Mouse (Mus musculus) G1E (cell line): ENCODE results near the gene Map3k19. TPM values are rescaled to one million over a fixed set of nuclear protein-coding genes. Genes with fewer than 3 reads are reported as not detected.

Source experiments
- ATAC-seq: 2 replicates; pipeline ENCODE4 v1.8.0; 2016; ENCODE audit warnings: mild to moderate bottlenecking; ENCODE audit not compliant: insufficient number of reproducible peaks, poor library complexity, low FRiP score, severe bottlenecking; ENCODE audit errors: extremely low read depth
- DNase-seq: peaks from one replicate; pipeline ENCODE4 v3.0.0; 2012; ENCODE audit warnings: low spot score
- H3K27me3 ChIP-seq: 2 replicates; pipeline ENCODE4 v1.6.1; 2012; ENCODE audit warnings: mild to moderate bottlenecking, low read length, inconsistent platforms; ENCODE audit not compliant: insufficient read depth
- H3K36me3 ChIP-seq: replicated peaks from 2 replicates; pipeline ENCODE3; 2012; ENCODE audit warnings: mild to moderate bottlenecking, inconsistent platforms
- H3K4me1 ChIP-seq: 2 replicates; pipeline ENCODE4 v1.6.1; 2012; ENCODE audit warnings: low read depth, low read length, inconsistent platforms, mixed read lengths; ENCODE audit not compliant: insufficient read depth
- H3K4me3 ChIP-seq: 2 replicates; pipeline ENCODE4 v1.5.1; 2012; ENCODE audit warnings: low read depth, mild to moderate bottlenecking, inconsistent platforms, low read length, moderate library complexity, mixed read lengths
- H3K9me3 ChIP-seq: replicated peaks from 2 replicates; pipeline ENCODE4 v1.6.1; 2012; ENCODE audit warnings: inconsistent platforms
- CTCF ChIP-seq: IDR thresholded peaks from 2 replicates; pipeline ENCODE4 v1.5.1; 2012; ENCODE audit warnings: low read depth, low read length, inconsistent platforms, mixed read lengths
- GATA1 ChIP-seq: IDR thresholded peaks from 2 replicates; pipeline ENCODE4 v1.6.1; 2012; ENCODE audit warnings: borderline replicate concordance, low read length, inconsistent platforms, mixed read lengths
- GATA2 ChIP-seq: IDR thresholded peaks from 2 replicates; pipeline ENCODE4 v1.6.1; 2012; ENCODE audit warnings: low read depth, low read length, inconsistent platforms, borderline replicate concordance
- POLR2AphosphoS5 ChIP-seq: IDR thresholded peaks from 2 replicates; pipeline ENCODE4 v1.6.1; 2012; ENCODE audit warnings: low read depth, low read length, inconsistent platforms; ENCODE audit not compliant: insufficient replicate concordance
- TAL1 ChIP-seq: conservative IDR thresholded peaks from 2 replicates; pipeline ENCODE4 v1.6.1; 2012; ENCODE audit warnings: low read depth, low read length, inconsistent platforms, mixed read lengths
- polyA plus RNA-seq: library from polyadenylated mRNA; stranded (reverse); fragments of >175 nt; gene quantifications from 2 replicates; pipeline ENCODE4 v1.2.3, GENCODE M21; 2012
- total RNA-seq, 2 experiments: library from RNA; stranded (forward) in 1 of 2; stranded (reverse) in 1 of 2; fragments of 200-1000 nt in 1 of 2; fragments of >200 nt in 1 of 2; fragmentation: Nextera tagmentation in 1 of 2; gene quantifications; 2 replicates each; pipeline ENCODE4 v1.2.3; 2014 to 2017

Gene Map3k19
- total and polyA plus RNA-seq, 3 experiments = 0.16 TPM; not detected in 2

DNA sequence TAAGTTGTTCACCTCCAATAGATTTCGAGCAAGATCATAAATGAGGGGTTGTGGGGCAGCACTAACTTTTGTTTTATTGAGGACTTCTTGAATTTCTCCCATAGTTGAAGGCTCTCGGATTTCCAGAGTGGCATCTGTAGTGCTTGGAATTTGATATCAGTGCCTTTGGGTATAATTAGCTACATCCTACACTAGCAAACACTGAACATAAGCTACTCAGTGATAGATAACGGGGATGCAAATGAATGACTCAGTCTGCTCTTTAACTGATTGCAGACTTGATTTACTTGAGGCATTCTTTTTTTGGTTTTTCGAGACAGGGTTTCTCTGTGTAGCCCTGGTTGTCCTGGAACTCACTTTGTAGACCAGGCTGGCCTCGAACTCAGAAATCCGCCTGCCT, 65.9 kb downstream of the Map3k19 start:
- no peaks in the 10 kb centered on the region for H3K9me3 ChIP-seq
- ATAC-seq (no peak), DNase-seq (no peak)
- H3K4me3 ChIP-seq = no peak overlapping the region
- TF ChIP-seq GATA1 (no peak), CTCF (no peak), GATA2 (no peak), POLR2AphosphoS5 (no peak), TAL1 (no peak)
- H3K36me3 ChIP-seq = peaks cover 66% of the 10 kb centered on the region
- H3K4me1 ChIP-seq = peaks cover 38% of the 10 kb centered on the region
- no peaks in the 10 kb centered on the region for H3K27me3 ChIP-seq

DNA sequence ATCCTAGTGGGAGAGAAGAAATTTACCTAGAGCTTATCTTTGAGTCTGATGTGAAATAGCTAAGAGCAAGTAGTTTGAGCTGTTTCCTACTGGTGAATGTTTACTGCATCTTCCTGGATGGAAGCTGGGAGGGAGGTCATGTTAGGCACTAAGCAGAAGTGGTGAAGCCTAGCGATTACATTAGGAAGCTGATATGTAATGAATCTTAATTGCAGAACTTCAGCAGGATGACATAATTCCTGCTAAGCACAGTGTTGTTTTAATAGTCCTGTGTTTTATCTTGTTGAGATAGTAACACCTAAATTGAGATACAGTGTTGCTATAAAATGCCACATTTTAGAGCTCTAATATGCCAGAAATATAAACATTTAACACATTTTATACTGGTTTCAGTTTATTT, 68.9 kb downstream of the Map3k19 start:
- ATAC-seq (no peak), DNase-seq (no peak)
- TF ChIP-seq POLR2AphosphoS5 = no peak
- no peak for TF ChIP-seq GATA2
- TF ChIP-seq CTCF = no peak
- no peak for TF ChIP-seq GATA1
- no peak for TF ChIP-seq TAL1
- H3K9me3 ChIP-seq = no peaks in the 10 kb centered on the region
- peaks cover 66% of the 10 kb centered on the region for H3K36me3 ChIP-seq
- no peak overlapping the region for H3K4me3 ChIP-seq
- H3K4me1 ChIP-seq = peaks cover 67% of the 10 kb centered on the region
- no peaks in the 10 kb centered on the region for H3K27me3 ChIP-seq

DNA sequence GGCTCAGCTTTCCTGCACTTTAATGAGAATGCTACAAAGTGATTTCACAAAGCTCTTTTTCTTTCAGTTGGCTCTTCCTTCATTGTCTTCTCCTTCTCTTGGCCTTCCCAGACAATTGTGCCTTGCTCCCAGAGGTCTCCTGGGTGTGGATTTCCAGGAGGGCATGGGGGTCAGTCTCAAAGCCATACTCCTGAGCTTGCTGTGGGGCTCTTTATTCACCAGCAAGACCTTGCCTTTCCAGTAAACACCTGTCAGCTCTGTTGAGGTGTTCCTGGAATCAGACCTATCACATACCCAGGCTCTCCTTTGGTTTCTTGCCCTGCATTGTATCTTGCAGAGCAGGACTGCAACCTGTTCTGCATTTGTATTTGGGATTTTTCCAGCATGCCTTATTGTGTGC, 71.0 kb downstream of the Map3k19 start:
- TF ChIP-seq GATA2 = no peak
- TF ChIP-seq TAL1 = no peak
- no peak for TF ChIP-seq CTCF
- TF ChIP-seq POLR2AphosphoS5 = no peak
- no peak for TF ChIP-seq GATA1
- Histone ChIP-seq H3K9me3 (no peaks in the 10 kb centered on the region), H3K36me3 (peaks cover 62% of the 10 kb centered on the region), H3K4me3 (no peak overlapping the region), H3K27me3 (no peaks in the 10 kb centered on the region), H3K4me1 (peaks cover 75% of the 10 kb centered on the region)
- ATAC-seq (no peak), DNase-seq (no peak)

DNA sequence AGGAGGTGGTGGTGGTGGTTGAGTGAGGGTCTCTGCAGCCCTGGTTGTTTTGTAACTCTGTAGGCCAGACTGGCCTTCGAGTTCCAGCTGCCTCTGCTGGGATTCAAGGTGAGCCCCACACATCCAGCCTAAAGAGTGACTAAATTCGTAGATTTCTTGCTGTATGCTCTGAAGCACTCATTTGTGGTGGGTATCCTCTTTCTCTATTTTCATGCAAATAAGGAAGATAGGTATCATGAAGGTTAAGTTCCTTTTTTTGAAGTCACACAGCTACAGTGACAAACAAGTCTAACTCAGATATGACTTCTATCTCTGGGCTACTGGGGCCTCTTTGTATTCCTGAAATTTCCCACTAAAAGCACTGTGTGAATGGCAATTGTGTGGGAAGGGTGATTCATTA, 74.0 kb downstream of the Map3k19 start:
- H3K4me1 ChIP-seq = peaks cover 81% of the 10 kb centered on the region
- TF ChIP-seq CTCF = no peak
- TF ChIP-seq GATA2 = no peak
- no peak for TF ChIP-seq POLR2AphosphoS5
- no peak for TF ChIP-seq GATA1
- no peak for TF ChIP-seq TAL1
- no peak for DNase-seq
- H3K4me3 ChIP-seq = peak overlapping the region; percentile 44; the same call in 1 of the 2 replicates
- ATAC-seq = peak; percentile 42
- H3K36me3 ChIP-seq = peaks cover 68% of the 10 kb centered on the region
- no peaks in the 10 kb centered on the region for H3K9me3 ChIP-seq
- no peaks in the 10 kb centered on the region for H3K27me3 ChIP-seq

DNA sequence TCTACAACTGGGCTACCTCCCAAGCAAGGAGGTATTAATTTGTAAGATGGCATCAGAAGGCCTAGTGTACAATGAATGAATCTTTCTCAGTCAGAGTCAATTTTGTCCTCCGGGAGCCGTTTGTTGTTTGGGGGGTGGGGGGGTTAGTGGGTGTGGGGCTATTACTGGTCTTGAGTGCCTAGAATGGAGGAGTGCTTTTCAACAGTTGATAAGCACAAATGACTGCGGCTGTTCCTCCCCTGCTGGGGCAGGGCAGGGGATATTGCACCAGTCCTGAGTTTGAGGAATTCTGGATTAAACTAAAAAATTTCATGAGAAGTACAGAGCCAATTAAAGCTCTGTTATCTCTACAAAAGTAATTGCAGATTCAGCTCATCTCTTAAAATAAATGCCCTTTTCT, 74.7 kb downstream of the Map3k19 start:
- H3K4me3 ChIP-seq = peak overlapping the region; percentile 18; the same call in 1 of the 2 replicates
- no peak for DNase-seq
- H3K36me3 ChIP-seq = peaks cover 64% of the 10 kb centered on the region
- no peaks in the 10 kb centered on the region for H3K27me3 ChIP-seq
- peaks cover 77% of the 10 kb centered on the region for H3K4me1 ChIP-seq
- 0 out of 2 replicates have a peak, but pooled peaks have one; percentile 9 for ATAC-seq
- no peak for TF ChIP-seq GATA2
- no peaks in the 10 kb centered on the region for H3K9me3 ChIP-seq

DNA sequence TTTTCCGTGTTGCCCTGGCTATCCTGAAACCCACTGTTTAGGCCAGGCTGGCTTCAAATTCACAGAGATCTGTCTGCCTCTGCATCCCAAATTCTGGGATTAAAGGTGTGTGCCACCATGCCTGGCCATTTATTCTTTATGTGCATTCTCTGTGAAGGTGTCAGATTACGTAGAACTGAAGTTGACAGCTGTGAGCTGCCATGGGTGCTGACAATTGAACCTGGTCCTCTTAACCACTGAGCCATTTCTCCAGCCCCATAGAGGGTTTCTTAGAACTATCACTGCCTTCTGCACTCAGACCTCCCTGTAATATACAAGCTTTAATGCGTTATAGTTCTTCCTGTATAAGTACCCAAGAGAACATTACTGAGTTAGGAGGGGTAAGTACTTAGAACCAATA, 76.2 kb downstream of the Map3k19 start:
- TF ChIP-seq POLR2AphosphoS5 (no peak), GATA1 (no peak)
- H3K36me3 ChIP-seq = peaks cover 54% of the 10 kb centered on the region
- H3K9me3 ChIP-seq = no peaks in the 10 kb centered on the region
- H3K4me1 ChIP-seq = peaks cover 67% of the 10 kb centered on the region
- no peak overlapping the region; the same call in 1 of the 2 replicates for H3K4me3 ChIP-seq
- DNase-seq (no peak), ATAC-seq (no peak)
- no peaks in the 10 kb centered on the region for H3K27me3 ChIP-seq

DNA sequence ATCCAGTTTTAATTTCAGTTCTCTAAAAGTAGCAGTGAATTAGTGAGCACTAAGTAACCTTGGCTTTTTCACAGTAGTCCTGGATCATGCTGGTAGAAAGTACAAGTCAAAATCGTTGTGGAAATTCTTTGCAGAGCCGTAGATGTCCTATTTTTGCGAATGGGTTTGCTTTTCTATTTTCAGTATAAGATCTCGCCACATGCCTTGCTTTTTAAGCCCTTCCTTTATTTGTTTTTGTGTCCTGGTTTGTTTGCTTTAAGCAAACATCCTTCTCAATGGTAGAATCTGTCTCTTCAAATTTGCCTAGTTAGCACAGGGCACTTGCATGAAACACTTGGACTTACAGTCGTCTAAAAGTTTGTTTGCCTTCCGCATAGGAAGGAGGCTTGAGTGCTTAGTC, 78.6 kb downstream of the Map3k19 start:
- H3K4me1 ChIP-seq = peaks cover 61% of the 10 kb centered on the region
- H3K27me3 ChIP-seq = no peaks in the 10 kb centered on the region
- no peak for DNase-seq
- no peaks in the 10 kb centered on the region for H3K9me3 ChIP-seq
- H3K4me3 ChIP-seq = peak overlapping the region; percentile 58; the same call in 1 of the 2 replicates
- no peak for ATAC-seq
- TF ChIP-seq GATA1 (no peak), POLR2AphosphoS5 (no peak), TAL1 (no peak), CTCF (no peak), GATA2 (no peak)
- H3K36me3 ChIP-seq = peaks cover 42% of the 10 kb centered on the region
